Mouse (Mus musculus): ENCODE results near the gene R3hdm4.

The R3hdm4 gene

DNA sequence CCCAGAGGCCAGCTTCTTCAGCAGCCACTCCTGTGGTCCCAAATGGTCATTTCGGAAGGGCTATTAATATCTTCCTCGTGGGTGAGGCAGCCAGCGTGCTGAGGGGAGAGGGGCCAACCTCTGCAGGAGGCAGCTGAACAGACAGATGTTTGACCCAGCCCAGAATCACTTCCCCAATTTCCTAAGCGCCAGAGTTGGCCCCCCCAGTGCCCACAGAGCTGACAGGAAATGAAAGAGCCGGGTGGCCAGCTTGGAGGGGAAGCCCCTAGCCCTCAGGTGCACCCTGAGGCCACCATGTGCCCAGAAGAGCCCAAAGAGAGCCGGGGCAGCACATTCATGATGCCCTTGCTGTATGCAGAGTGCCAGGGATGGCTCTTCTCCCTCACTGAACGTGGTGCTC lies 19.7 kb upstream of the R3hdm4 start:
- DNase-seq, result no peak

- DNase-seq, result no peak
Observed at GRCm38 (mm10) chr10:79937775-79938526, 16.9 kb upstream of the R3hdm4 start.

- DNase-seq, result peak; percentile 76
Observed at GRCm38 (mm10) chr10:79936911-79937441, 16.0 kb upstream of the R3hdm4 start.

DNA sequence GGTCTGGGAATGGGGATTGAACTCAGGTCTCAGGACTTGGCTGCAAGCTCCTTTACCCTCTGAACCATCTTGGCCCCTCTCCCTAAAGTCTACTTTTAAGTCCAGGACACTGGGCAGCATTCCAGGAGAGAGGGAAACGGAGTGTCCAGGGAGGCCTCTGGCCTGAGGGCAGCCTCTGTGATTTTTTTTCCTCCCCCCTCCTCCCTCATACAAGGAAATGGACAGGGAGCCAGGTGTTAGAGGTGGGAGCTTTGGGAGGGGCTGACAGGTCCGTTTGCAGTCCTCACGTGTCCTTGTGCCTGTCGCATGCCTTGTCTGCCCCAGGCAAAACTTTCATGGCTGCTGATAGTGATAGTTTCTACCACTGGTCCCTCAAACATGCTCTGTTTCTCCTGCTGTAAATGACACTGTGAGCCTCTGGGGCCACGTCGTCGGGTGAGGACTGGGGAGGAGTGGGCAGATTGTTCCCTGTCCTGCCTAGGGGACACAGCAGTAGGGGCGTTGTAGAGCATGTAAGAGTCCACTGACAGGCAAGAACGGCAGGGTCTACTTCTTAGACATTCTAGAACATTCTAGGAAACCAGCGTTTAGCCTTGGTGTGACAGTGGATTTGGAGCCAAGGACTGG lies 15.4 kb upstream of the R3hdm4 start:
- no peak for DNase-seq

DNA sequence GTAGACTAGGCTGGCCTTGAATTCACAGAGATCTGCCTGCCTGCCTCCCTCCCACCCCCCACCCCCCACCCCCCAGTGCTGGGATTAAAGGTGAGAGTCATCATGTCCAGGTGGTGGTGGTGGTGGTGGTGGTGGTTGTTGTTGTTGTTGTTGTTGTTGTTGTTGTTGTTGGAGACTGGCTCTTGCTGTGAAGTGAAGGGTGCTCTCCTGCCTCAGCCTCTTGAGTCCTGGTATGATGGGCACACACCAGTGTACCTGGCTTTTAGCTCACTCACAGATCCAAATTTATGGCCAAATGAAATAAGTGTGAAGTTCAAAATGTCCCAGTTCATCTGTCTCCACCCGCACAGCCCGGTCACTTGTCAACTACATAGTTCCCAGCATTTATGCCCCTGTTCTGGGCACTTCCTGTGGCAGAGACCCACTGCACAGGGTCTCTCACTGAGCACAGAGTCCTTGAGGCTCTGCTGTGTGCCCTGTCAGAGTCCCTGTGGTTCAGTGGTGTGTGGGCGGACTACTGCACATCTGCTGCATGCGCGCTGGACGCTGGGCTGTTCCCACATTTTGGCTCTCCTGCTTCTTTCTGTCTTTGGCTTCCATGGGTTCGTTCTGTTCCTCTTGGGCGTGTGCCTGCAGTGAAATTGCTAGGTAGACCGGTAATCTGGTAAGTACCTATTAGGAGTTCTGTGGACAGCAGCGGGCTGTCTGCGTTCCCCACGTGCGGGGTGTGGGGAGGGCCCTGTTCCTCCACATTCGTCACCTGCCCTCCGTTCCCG lies 14.0 kb upstream of the R3hdm4 start:
- no peak for DNase-seq

GRCm38 (mm10) chr10:79934272-79934721 lies 13.3 kb upstream of the R3hdm4 start:
- DNase-seq, result peak; percentile 79

DNA sequence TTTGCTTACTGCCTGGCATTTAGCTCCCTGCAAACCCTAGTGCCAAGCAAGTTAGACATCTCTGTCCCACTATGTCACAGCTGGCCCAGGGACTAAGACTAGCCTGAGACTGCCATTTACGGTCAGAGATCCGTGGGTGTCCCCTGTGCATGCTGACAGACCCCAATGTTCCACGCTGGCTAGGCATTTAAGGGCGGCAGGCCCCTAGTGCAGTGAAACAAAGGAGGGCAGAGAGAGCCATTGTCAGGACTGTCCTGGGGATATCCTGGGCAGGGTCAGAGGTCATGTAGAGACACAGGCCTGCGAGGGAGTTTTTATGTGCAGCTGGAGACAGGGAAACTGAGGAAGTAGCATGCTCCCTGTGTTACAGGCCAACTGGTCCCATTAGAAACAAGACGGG lies 12.9 kb upstream of the R3hdm4 start:
- peak; percentile 45 for DNase-seq

- DNase-seq, result peak; percentile 62
Observed at GRCm38 (mm10) chr10:79933145-79933679, 12.2 kb upstream of the R3hdm4 start.

DNA sequence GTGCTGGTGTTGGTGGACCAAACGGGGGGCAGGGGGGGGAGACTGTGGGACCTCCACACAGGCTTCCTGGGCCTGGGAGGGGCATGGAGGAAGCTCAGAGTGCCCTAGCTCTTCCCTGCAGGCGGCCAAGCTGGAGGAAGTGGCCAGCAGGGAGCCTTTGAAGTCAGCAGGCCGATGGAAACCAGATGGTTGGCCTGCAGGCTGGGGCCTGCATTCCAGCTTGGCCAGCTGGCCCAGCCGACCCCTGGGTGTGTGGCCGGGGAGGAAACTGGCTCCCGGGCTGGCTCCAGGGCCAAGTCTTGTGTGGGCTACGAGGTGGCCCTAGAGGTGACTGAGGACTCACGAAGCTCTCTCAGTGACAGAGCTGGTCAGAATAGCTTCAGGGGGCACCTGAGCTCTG lies 11.7 kb upstream of the R3hdm4 start:
- DNase-seq, result peak; percentile 79

DNA sequence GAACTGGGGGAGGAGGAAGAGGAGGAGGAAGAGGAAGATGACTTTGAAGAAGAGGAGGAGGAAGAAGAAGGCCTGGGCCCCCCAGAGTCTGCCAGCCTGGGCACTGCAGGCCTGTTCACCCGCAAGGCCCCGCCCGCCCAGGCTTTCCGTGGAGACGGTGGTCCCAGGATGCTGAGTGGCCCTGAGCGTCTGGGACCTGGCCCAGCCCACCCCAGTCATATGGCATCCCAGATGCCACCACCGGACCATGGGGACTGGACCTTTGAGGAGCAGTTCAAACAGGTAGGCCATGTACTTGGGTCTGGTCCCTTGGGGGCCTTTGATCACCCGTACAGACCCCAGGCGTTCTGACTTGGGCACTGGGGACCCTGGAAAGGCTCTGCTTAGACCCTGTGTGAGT lies 10.8 kb upstream of the R3hdm4 start:
- DNase-seq, result peak; percentile 51

GRCm38 (mm10) chr10:79930826-79931186 lies 9.8 kb upstream of the R3hdm4 start:
- no peak for DNase-seq

DNA sequence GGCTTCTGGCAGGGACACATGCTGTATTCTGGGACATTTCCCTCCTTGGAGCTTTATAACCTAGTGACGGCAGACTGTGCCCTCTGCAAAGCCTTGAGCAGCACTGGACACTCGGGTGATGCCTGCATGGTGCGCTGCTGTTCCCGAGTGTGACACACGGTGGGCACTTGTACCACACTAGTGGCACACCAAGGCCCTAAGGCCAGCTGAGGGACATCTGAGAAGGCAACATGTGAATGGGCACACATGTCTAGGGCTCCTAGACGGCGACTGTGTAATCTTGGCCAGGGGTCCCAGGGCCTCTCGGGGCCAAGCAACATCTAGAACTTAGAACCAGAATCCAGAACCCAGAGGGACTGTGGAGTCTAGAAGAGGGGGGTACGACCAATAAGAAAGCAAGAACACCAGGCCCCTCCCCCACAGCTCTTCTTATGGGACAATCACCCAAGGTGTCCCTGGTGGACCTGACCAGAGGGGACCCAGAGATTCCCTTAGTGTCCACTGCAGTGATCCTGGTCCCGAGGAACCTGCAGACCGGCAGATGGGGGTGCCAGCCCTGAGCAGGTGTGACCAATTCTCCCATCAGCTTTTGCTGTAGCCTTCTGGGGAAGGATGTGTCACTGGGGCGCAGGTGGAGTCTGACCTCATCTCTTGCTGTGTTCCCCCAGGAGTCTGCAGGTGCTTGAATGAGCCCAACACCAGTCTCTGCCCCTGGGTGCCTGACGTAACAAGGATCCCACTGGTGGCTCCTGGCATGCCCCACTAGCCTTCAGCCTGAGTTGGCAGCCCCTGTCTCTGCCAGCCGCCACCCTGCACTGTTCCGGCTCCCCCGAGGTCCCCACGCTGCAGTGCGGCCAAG lies 9.2 kb upstream of the R3hdm4 start:
- DNase-seq, result peak; percentile 56

DNA sequence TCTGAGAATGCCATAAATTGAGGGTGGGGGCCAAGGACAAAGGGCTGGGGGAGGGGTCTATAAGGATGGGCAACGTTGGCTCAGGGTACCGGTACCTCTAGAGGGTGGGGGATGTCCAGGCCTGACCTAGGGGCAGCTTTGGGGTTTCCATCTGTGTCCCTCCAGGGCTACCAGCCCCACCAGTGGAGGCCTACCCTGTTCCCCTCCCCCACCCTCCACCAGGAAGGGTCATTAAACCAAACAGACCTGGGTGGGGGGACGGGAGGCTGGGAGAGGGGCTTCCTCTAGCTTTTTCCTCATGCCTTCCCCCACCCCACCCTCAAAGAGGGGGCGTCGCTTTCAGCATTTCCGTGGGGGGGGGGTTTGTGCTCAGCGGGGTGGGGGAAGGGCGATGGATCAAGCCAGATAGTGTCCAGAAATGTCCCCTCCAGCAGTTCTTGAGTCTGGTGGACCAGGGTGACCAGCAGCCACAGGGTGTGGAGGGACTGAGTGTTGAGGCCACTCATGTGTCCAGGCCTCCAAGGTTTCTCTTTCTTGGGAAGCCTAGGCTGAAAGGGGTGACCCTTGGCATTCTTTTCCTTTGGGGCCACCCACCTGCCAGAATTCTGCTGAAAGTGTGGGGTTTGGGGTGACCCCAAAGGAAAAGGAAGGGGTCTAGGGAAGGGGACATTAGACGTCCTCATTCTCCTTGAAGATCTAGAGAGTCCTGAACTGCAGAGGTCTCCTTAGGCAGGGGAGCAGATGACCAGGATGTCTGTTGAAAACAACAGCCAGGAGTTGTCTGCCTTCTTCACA lies 8.1 kb upstream of the R3hdm4 start:
- DNase-seq, result peak; percentile 61

DNA sequence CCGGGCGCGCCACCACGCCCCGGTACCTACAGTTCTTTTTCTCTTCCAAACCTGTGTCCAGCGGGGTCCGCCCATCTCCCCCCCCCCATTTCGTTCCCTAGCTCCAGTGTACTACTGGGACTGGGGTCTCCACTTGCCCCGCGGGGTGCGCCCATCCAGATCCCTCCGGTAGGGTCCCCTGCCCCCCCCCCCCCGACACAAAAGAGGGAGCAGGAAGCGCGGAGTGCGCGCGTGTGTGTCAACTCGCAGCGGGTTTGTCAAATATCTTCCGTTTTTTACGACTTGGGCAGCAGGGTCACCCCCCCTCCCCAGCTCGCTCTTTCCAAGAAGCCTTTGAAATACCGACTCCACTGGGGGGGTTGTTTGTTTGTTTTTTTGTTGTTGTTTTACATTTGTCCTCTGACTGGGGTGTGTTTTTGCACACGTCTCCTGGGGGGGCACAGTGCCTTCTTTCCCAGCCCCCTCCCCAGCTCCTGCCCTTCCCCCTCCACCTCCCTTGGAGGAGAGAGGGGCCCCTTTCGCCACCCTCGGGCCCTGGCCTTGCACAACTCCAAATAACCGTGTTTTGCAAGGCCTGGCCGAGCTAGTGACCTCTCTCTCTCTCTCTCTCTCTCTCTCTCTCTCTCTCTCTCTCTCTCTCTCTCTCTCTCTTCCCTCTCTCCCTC lies 7.2 kb upstream of the R3hdm4 start:
- peak; percentile 58 for DNase-seq

- peak; percentile 73 for DNase-seq
Observed at GRCm38 (mm10) chr10:79927324-79928029, 6.5 kb upstream of the R3hdm4 start.

DNA sequence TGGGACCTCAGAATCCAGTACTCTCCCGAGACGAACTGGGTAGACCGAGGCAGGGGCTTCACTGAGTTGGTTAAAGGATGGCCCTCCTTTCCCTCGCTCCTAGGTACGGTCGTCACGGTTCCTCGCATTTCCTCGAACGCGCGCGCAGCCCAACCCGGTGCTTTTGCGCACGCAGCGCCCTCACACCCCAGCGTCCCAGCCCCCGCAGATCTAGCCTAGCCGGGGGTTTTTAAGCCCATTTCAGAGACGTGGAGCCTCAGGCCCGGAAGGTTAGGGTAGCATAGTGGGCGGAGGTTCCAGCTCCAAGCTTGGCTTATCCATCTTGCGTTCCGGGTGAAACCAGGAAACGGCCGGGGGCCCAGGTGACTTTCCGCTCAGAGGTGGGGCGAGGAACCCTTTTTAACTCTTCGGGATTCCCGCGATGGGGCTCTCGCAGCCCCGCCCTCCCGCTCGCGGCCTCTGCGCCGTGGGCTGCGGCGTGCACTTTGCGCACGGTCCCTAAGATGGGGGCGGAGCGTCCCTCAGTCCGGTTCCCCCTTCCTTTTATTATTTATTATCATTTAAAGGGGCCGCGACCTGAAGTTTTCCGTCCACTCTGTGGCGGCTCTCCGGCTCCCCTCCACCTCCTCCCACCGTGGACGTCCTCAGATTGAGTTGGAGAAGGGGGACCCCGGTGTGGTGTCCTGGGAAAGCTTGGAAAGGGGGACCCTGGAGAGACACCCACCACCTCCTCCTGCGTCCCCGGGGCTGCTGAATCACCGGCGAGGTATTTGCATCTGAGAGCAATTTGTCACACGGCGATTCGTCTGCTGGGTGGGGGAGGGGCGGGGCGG lies 5.7 kb upstream of the R3hdm4 start, which contains the start of gene Arid3a:
TSS of gene Arid3a (plus strand) at position 553 of the 833 bp plus-strand sequence.
- DNase-seq, result peak; percentile 89

- peak; percentile 65 for DNase-seq
Observed at GRCm38 (mm10) chr10:79925785-79926490, 4.9 kb upstream of the R3hdm4 start.
